Mouse (Mus musculus) spleen, adult 2 months (tissue): Measurements from ENCODE around the gene Tirap.
A peak's percentile ranks its signal among the peaks of the same experiment; 100 is the strongest.

Experiments used
- CTCF ChIP-seq: fragments of 200-500 bp; IDR thresholded peaks from 2 replicates; pipeline ENCODE4 v1.5.1; 2011; ENCODE audit warnings: mild to moderate bottlenecking, inconsistent platforms; ENCODE audit not compliant: insufficient read depth, insufficient read length, insufficient replicate concordance; ENCODE audit errors: extremely low read depth
- POLR2A ChIP-seq: fragments of 200-500 bp; IDR thresholded peaks from 2 replicates; pipeline ENCODE4 v1.6.1; 2011; ENCODE audit warnings: low read depth, low read length, inconsistent platforms

- TF ChIP-seq CTCF (no peak), POLR2A (peak; percentile 97)
Measured at GRCm38 (mm10) chr9:35210542-35211474, 10.7 kb upstream of the Tirap start, which contains the start of gene Foxred1.
